Mouse (Mus musculus) cerebellum, adult 11-12 months (tissue): ENCODE results near the gene P2rx7.

Experiments
- DNase-seq: peaks from one replicate; pipeline ENCODE4 v3.0.0; 2022

Gene P2rx7

GRCm38 (mm10) chr5:122695516-122695915 lies 51.8 kb downstream of the P2rx7 start:
- DNase-seq = no peak

DNA sequence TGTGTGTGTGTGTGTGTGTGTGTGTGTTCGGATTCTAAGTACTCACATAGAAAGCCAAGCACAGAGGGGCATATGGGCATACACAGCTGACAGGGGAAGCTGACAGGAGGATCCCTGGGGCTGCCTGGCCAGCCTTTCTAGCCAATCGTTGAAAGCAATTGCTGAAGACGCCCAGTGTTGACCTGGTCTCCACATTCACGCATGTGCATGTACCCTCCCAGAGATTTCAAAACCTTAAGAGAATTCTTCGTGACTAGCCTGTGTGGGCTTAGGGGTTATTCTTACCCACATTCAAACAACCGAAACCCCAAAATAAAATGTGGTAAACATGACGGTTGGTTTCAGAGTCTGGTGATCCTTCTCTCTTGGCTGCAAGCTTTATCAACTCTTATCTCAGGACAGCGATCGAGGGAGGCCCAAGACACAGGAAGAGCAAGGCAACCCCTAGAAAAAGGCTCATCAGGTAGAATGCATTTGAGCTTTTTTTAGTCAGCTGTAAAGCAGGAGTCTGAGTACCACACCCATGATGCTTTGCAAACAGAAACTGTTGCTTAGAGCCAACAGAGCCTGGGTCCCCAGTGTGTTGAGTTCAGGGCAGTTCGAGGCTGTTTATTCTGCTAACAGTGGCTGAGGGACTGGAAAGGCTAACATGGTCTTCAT lies 54.5 kb downstream of the P2rx7 start:
- no peak for DNase-seq

- no peak for DNase-seq
Measured at GRCm38 (mm10) chr5:122698701-122699060, 55.0 kb downstream of the P2rx7 start.

DNA sequence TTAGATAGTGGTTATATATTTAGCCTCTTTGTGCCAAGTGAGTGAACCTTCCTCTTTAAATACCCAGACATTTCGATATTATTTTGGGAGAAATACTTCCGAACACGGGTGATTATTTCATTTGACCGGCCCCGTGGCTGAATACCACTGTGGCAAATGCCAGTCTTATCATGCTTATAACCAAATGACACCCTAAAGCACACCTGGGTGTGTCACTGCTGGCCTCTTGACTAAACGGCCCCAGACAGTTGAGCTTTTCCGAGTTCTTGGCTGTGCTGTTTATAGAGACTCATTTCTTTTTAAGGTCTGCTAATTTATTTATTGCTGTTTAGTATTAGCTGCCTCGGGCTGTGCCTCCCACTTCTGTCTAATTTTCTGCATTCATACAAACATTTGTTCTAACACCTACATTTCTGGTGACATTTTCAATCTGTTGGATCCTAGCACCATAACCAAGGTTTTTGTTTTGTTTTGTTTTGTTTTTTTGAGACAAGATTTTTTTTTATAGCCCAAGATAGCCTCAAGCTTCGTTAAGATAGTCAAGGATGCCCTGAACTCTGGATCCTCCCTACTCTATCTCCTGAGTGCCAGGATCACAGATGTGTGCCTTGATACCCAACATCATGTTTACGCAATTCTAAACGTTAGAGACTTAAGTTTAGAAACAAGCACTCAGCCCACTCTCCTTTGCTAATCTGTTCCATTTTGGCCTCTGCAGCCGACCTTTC lies 56.6 kb downstream of the P2rx7 start:
- DNase-seq = no peak

- DNase-seq = no peak
Measured at GRCm38 (mm10) chr5:122700837-122701212, 57.1 kb downstream of the P2rx7 start.

DNA sequence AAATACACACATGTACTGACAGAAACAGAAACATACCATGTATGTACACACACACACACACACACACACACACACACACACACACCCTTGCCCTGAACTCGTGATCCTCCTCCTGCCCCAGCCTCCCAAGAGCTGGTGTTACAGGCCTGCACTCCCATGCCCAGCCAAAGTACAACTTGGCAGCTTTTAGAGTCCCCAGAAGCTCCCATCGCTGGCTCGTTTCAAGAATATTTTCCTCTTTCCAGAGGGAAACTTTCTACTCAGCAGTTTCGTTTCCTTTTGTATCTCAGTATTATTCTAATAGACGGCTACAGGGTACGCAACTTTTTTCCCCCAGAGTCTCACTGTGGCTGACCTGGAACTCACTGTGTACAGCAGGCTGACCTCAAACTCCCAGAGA lies 58.4 kb downstream of the P2rx7 start:
- no peak for DNase-seq

DNA sequence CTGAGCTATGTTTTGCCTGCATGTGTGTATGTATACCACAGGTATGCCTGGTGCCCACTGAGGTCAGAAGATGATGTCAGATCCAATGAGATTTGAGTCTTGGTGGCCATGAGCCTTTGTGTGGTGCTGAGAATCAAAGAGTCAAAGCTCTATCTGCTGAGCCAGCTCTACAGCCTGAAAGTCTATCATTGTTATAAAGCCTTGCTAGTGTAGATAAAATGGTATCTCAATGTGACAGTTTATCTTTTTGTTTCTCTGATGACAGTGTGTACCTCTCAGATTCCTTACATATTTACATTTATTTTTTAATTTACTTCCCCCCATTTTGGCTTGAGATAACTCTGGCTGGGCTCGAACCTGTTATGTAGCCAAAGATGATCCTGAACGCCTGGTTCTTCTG lies 59.9 kb downstream of the P2rx7 start:
- DNase-seq = no peak

DNA sequence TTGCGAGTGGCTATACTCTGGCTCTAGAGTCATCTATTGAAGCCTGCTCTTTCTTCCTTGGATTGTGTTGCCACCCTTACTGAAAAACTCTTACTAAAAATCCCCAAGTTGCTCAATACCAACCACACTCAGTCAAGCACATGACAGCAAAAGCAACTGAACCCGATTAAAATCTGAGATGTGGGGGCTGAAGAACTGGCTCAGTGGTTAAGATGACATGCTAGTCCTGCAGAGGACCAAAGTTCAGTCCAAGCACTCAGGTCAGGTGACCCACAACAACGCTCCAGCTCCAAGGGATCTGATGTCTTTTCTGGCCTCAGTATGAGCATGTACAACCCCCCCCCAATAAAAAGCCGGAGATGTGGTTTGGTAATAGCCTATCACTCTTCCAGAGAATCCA lies 60.9 kb downstream of the P2rx7 start:
- no peak for DNase-seq

DNA sequence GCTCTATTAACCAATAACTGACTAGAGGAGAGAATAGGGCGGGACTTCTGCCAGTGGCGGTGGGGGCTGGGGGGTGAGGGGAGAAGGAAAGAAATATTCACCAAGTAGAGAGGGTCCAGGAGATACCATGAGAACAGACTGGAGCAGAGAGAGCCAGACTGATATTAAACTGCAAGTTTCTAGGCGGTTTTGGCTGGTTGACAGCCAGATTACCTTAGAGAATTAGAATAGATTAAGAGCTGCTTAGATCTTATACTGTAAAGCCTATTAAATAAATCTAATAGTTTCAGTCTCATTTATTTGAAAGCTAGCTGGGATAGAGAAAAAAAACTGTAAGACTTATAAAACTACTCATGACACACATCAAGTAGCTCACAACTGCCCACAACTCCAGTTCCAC lies 61.5 kb downstream of the P2rx7 start:
- DNase-seq = no peak

DNA sequence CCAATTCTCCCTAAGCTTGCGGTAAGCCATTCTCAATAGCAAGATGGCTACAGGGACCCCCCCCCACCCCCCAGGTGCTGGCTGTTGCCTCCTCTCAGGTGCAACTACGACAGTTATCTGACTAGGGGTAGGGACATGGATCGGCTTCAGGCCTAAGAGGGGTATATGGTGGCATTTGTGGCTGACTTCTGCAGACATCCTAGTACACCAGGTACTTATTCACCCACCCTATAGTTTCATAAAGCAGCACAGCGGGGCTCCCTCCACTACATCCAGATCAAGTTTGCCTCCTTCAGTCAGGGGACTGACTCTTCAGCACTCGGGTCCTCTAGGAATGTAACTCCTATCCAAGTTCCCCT lies 63.2 kb downstream of the P2rx7 start:
- no peak for DNase-seq

DNA sequence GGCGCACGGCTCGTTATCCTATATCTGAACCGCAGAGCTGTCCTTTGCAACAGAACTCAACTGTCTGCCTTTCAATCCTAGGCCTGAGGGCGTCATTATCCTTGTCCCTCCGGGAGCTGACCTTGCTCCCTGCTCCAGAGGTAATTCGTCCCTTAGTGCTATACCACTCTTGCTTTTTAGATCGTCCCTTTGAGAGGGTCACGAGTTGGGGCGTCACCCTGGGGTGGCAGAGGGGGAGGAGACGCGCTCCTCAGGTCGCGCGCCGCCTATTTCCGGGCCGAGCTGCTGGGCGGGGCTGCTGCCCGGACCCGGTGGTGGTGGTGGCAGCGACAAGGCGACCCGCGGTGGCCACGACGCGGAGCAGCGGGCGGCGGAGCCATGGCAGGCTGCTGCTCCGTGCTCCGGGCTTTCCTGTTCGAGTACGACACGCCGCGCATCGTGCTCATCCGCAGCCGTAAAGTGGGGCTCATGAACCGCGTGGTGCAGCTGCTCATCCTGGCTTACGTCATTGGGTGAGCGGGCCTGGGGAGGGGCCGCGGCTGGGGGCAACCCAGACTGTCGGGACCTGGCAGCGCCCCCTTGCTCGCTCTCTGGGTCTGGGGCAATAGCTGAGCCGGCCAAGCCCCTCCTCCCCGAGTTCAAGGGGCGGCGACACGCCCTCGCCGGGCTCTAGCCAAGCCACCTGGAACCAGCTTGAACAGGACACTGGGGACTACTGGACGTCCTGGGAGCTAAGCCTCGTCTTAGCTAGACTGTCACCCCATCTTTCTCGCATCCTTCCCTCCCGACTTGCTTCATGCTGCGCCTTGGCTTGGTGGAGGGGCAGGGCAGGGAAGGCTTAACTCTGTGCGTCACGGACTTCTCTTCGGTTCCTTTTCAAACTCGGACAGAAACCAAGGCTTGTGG lies 63.8 kb downstream of the P2rx7 start, which contains the start of gene P2rx4:
Gene P2rx4, plus strand, starts transcription at position 269 of the 906 bp plus-strand sequence.
- peak; percentile 88 for DNase-seq

GRCm38 (mm10) chr5:122708819-122709218 lies 65.1 kb downstream of the P2rx7 start:
- DNase-seq = no peak

GRCm38 (mm10) chr5:122715723-122716122 lies 72.0 kb downstream of the P2rx7 start:
- DNase-seq = no peak

DNA sequence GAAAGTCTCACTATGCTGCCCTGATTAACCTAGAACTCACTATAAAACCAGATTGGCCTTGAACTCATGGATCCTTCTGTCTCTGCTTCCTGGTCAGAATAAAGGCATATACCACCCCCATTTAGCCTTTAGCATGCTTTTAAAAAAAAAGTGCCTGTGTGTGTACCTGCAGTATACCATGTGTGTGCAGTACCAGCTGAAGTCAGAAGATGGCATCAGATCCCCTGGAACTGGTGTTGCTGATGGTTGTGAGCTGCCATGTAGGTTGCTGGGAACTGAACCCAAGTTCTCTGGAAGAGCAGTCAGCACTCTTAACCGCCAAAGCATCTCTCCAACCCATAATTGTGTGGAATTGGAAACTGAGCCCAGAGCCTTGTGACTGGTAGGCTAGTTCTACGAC lies 73.1 kb downstream of the P2rx7 start:
- no peak for DNase-seq

DNA sequence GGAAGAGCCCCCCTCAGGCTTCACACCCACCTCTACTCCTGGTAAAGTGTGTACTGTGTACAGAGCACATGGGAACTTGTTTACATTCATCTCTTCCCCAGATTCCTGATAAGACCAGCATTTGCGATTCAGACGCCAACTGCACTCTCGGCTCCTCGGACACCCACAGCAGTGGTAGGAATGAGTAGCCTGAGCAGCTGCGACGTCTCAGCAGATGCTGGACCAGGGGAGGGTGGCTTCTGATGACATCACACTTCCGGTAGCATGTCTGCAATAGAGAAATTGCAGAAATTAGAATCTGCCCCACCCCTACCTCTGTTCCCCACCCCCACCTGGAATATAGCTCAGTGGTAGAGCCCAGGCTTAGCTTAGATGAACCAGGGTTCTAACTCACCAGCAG lies 74.7 kb downstream of the P2rx7 start:
- DNase-seq = no peak

DNA sequence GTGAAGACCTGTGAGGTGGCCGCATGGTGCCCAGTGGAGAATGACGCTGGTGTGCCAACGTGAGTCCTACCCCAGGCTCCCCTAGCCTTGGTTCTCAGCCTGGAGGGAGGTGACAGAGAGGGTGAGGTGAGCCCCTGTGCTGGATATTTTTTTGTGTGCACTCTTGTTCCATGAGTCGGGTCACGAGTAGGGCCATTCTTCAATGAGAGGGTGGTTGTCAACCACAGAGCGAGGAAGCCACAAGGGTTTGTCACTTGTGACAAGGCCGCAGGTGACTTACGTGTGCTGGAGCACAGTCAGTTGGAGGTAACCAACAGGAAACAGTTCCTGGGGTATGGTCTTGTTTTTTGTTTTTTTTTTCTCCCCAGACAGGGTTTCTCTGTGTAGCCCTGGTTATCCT lies 75.5 kb downstream of the P2rx7 start:
- DNase-seq = no peak

DNA sequence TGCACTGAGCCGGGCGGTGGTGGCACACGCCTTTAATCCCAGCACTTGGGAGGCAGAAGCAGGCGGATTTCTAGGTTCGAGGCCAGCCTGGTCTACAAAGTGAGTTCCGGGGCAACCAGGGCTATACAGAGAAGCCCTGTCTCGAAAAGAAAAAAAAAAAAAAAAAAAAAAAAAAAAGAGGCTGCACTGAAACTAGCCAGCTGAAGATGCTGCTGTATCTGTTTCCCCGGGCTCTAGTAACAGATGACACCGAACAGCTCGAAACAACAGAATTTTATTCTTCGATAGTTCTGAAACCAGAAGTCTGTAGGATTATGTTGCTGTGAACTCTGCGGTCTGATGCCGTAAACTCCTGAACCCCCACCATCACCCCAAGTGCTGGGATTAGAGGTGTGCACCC lies 81.7 kb downstream of the P2rx7 start:
- no peak for DNase-seq

- DNase-seq = peak; percentile 74
Measured at GRCm38 (mm10) chr5:122726068-122726467, 82.4 kb downstream of the P2rx7 start.

GRCm38 (mm10) chr5:122726595-122726994 lies 82.9 kb downstream of the P2rx7 start:
- DNase-seq = peak; percentile 50

DNA sequence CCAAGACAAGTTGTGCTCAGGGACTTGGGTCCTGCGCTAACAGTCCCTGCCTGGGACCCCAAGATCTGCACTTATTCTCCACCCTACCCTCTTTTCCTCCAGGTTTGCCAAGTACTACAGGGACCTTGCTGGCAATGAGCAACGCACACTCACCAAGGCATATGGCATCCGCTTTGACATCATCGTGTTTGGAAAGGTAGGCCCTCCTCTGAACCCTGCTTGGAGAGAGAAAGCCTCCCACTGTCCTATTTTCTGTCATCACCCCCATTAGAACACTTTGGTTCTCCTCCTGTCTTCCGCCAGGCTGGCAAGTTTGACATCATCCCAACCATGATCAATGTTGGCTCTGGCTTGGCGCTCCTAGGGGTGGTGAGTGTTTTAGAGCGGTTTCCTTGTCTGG lies 83.4 kb downstream of the P2rx7 start:
- peak; percentile 62 for DNase-seq

- no peak for DNase-seq
Measured at GRCm38 (mm10) chr5:122730776-122731175, 87.1 kb downstream of the P2rx7 start.

- DNase-seq = no peak
Measured at GRCm38 (mm10) chr5:122731321-122731720, 87.6 kb downstream of the P2rx7 start.

DNA sequence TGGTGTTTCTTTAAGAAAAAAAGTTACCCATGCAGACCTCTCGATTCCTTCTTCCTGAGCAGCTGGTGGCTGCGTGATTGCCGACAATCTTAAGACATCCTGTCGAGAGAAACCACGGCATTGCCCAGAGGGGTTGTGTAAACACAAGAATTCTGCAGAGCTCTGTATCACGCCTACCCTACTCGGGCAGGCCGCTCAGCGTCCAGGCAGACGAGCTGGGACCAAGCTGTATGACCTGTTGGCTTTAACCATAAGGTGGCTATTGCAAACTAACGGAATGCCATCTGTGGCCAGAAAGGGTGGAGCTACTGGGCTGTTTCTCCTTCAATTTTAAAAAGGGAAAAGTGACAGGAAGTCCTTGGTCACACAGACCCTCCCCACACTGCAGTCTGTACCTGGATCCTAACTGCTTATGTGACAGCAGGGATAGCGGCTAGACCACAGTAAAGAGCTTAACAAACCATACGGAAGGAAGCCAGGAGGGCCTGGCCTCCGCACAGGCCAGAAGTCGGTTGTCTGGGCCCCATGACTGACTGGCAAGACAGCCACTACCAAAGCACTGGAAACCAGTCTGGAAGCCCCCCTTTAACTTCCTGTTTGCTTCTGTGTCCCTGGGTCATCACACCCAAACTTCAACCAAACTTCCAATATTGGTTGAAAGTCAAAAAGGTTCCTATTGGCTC lies 88.4 kb downstream of the P2rx7 start:
- DNase-seq = no peak
